Mouse (Mus musculus) liver, embryonic 14.5 days (tissue): Measurements from ENCODE around the gene BC034090. TPM values are rescaled to one million over a fixed set of nuclear protein-coding genes. Genes with fewer than 3 reads are reported as not detected.

Source experiments
- ATAC-seq: fragments of 200-750 bp; cut with Nextera tagmentation; 2 replicates; pipeline ENCODE4 v1.8.0; 2017; ENCODE audit warnings: moderate number of reproducible peaks, mild to moderate bottlenecking, moderate library complexity; ENCODE audit not compliant: insufficient read depth
- DNase-seq, 3 experiments: peaks; one replicate each; pipeline ENCODE4 v3.0.0-alpha.2; 2012 to 2013; ENCODE audit warnings: low read depth in 3 of 3, low spot score in 3 of 3
- H3K27ac ChIP-seq: fragments of 300-500 bp; sonication (generic); 2 replicates; pipeline ENCODE4 v1.5.1; 2014; ENCODE audit warnings: moderate library complexity, mild to moderate bottlenecking, control low read depth, inconsistent platforms
- H3K27me3 ChIP-seq: fragments of 300-500 bp; sonication (generic); 2 replicates; pipeline ENCODE4 v1.6.1; 2014; ENCODE audit warnings: mild to moderate bottlenecking, low read length, moderate library complexity; ENCODE audit not compliant: control insufficient read depth, insufficient read depth
- H3K36me3 ChIP-seq: fragments of 300-500 bp; sonication (generic); replicated peaks from 2 replicates; pipeline ENCODE4 v1.6.1; 2014; ENCODE audit warnings: low read depth; ENCODE audit not compliant: control insufficient read depth, insufficient read depth
- H3K4me1 ChIP-seq, 2 experiments: fragments of 200-500 bp in 1 of 2; fragments of 300-500 bp in 1 of 2; sonication (generic) in 1 of 2; replicated peaks; 2 replicates each; pipeline ENCODE4 v1.6.1; 2012 to 2014; ENCODE audit warnings: antibody characterized with exemption in 1 of 2, inconsistent platforms in 1 of 2, low read length in 1 of 2; ENCODE audit not compliant: control insufficient read depth in 2 of 2, insufficient read depth in 2 of 2
- H3K4me2 ChIP-seq: fragments of 300-500 bp; sonication (generic); 2 replicates; pipeline ENCODE4 v1.6.1; 2014; ENCODE audit warnings: low read depth, mild to moderate bottlenecking, control low read depth, moderate library complexity
- H3K4me3 ChIP-seq, 2 experiments: fragments of 200-500 bp in 1 of 2; fragments of 300-500 bp in 1 of 2; sonication (generic) in 1 of 2; 2 replicates each; pipeline ENCODE4 v1.5.1; 2012 to 2014; ENCODE audit warnings: low read depth in 2 of 2, low read length in 2 of 2, mild to moderate bottlenecking in 2 of 2, control low read depth in 1 of 2, inconsistent platforms in 1 of 2, moderate library complexity in 1 of 2; ENCODE audit not compliant: insufficient read depth in 1 of 2
- H3K9ac ChIP-seq: fragments of 300-500 bp; sonication (generic); replicated peaks from 2 replicates; pipeline ENCODE4 v1.6.1; 2014; ENCODE audit warnings: mild to moderate bottlenecking, control low read depth, moderate library complexity
- H3K9me3 ChIP-seq: fragments of 300-500 bp; sonication (generic); 2 replicates; pipeline ENCODE4 v1.6.1; 2016; ENCODE audit warnings: low read length, mixed read lengths; ENCODE audit not compliant: control insufficient read depth
- CTCF ChIP-seq: IDR thresholded peaks from 2 replicates; pipeline ENCODE4 v1.5.1; 2016; ENCODE audit warnings: antibody characterized with exemption, low read depth, control low read depth
- EP300 ChIP-seq: IDR thresholded peaks from 2 replicates; pipeline ENCODE4 v1.6.1; 2016; ENCODE audit warnings: antibody characterized with exemption, low read depth
- WGBS: fragments of 180-500 bp; shearing (Covaris S2); extraction: QIAGEN DNeasy Blood & Tissue Kit; methylation state at CpG from one replicate; pipeline ENCODE4 v1.1.7; 2014; ENCODE audit not compliant: insufficient replicate concordance; 5-methylcytosine and 5-hydroxymethylcytosine counted together
- polyA plus RNA-seq, 2 experiments: library from polyadenylated mRNA; depleted of rRNA in 1 of 2; stranded (reverse) in 1 of 2; unstranded in 1 of 2; fragments of >200 nt; fragmentation: Nextera tagmentation in 1 of 2; extraction: Ambion mirVana in 1 of 2; gene quantifications; 2 replicates each; pipeline versions ENCODE4 v1.2.1 to v1.2.3; 2012 to 2014

Gene BC034090
- polyA plus RNA-seq, 2 experiments = 0.06 to 0.32 TPM

- no peaks in the 10 kb centered on the region for H3K9me3 ChIP-seq
- no peak overlapping the region for H3K4me2 ChIP-seq
- H3K9ac ChIP-seq = no peak overlapping the region
- no peak for ATAC-seq
- no peak overlapping the region for H3K4me3 ChIP-seq
- no peak overlapping the region for H3K27ac ChIP-seq
- no peaks in the 10 kb centered on the region for H3K4me1 ChIP-seq
- WGBS = 43% methylated on average over 14 of the region's 14 CpGs
- H3K27me3 ChIP-seq = no peaks in the 10 kb centered on the region
- no peak for TF ChIP-seq CTCF
- no peak for TF ChIP-seq EP300
- no peak for DNase-seq
- H3K36me3 ChIP-seq = no peaks in the 10 kb centered on the region
Observed at GRCm38 (mm10) chr1:155233931-155234607, 10.2 kb downstream of the BC034090 start.

DNA sequence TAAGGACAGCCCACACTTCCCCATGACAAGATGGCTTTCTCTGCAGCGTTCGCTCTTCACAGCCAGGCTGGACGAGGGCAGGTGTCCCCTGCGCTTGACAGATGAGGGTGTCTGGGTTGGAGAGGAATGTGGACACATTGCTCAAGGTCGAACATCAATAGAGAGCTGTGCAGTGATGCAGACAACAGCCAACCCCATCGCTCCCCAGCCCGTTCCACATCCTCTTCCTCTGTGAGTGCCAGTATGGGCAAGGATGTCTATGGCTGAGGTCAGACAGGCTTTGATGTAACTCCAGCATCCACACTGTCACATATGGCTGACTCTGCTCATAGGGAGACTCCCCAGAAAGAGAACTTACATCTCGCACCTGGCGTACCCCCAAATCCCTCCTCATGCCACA is 10.9 kb downstream of the BC034090 start:
- TF ChIP-seq EP300 (no peak), CTCF (no peak)
- no peak overlapping the region for H3K4me3 ChIP-seq
- no peaks in the 10 kb centered on the region for H3K4me1 ChIP-seq
- no peak for ATAC-seq
- 71% methylated on average over 9 of the region's 9 CpGs for WGBS
- no peaks in the 10 kb centered on the region for H3K36me3 ChIP-seq
- DNase-seq = no peak
- no peaks in the 10 kb centered on the region for H3K9me3 ChIP-seq
- H3K4me2 ChIP-seq = no peak overlapping the region
- H3K9ac ChIP-seq = no peak overlapping the region
- H3K27me3 ChIP-seq = no peaks in the 10 kb centered on the region
- H3K27ac ChIP-seq = no peak overlapping the region

DNA sequence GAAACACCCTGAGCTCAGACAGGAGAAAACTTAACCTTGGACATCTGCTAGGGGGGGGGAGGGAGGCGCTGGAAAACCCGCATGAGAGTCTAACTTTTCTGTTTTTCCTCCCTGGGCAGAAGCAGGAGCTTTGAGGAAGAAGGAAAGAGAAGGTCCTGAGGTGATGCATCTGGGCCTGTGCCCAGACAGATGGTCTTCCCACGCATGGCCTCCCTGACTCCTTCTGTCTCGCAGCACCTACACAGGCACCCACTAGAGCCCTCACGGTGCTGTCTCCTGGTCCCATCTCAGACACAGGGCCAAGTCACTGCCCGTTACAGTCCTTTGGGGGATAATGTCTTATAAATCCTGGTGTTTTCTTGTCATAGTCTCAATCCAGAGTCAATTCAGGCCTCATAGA is 11.5 kb downstream of the BC034090 start:
- Histone ChIP-seq H3K27ac (no peak overlapping the region), H3K9me3 (no peaks in the 10 kb centered on the region), H3K4me1 (no peaks in the 10 kb centered on the region), H3K9ac (no peak overlapping the region), H3K27me3 (no peaks in the 10 kb centered on the region), H3K4me3 (no peak overlapping the region), H3K4me2 (no peak overlapping the region), H3K36me3 (no peaks in the 10 kb centered on the region)
- DNase-seq (no peak), ATAC-seq (no peak)
- 65% methylated on average over 6 of the region's 6 CpGs for WGBS
- TF ChIP-seq CTCF (no peak), EP300 (no peak)

DNA sequence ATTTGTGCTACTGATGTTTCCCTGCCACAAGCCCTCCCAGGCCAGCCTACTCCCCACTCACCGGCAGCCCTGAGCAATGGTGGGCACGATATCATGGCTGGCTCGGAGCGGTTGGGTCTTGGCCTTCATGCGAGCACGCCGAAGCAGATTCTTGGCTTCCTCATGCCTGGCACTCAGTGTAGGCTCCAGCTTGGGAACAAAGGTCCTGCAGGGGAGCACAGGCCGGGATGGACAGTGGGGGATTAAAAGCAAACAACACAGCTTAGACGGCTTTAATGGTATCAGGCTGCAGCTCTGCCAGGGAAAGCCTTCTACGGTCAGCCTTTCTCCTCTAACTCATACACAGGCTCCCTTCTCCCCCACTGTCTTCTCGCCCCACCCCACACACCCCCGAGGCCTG is 11.9 kb downstream of the BC034090 start:
- Histone ChIP-seq H3K36me3 (no peaks in the 10 kb centered on the region), H3K4me1 (no peaks in the 10 kb centered on the region), H3K27me3 (no peaks in the 10 kb centered on the region), H3K27ac (no peak overlapping the region), H3K9ac (no peak overlapping the region), H3K4me3 (no peak overlapping the region), H3K4me2 (no peak overlapping the region), H3K9me3 (no peaks in the 10 kb centered on the region)
- 77% methylated on average over 12 of the region's 12 CpGs for WGBS
- DNase-seq = no peak
- ATAC-seq = no peak
- TF ChIP-seq CTCF (no peak), EP300 (no peak)

DNA sequence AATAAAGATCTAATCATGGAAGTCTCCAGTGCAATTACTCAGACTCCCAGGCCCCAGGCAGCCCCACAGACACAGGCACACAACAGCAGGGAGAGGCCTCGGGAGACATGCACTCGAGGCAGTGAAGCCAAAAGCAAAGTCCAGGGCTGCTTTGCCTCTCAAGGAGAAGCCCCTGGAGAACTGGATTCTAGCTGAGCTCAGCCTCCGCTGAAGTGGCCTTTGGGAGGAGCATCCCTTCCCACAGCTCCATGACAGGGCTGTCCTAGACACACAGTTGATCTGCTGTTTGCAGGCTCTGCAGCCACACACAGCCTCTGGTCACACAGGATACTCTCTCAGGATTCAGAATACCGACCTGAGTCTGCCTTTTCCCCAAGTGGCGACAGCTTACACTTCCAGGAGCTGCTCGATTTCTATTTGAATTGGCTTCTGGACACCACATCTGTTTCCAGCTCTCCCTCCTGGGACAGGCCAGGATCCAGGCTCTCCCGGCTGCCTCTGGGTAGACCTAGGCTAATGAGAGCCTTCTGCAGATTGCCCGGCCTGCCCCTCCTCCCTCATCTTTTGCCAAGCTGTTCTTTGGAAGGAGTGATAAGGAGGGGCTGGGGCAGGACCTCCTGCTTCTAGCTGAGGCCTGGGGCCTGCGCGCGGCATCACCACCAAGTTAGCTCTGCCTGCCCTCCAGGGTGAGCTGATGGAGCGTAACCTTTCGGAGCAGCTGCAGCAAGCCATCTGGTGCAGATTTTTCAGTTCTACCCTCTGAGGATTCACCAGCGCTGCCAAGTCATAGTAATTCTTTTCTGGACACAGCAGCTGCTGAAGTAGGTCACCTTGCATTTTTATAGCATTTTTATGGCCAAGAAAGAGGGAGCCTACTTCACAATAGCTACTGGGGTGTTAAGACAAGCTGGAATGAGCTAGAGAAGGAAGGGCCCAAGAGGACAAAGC is 14.5 kb downstream of the BC034090 start:
- Histone ChIP-seq H3K9ac (no peak overlapping the region), H3K36me3 (no peaks in the 10 kb centered on the region), H3K9me3 (no peaks in the 10 kb centered on the region), H3K4me2 (no peak overlapping the region), H3K27ac (no peak overlapping the region), H3K4me3 (no peak overlapping the region), H3K27me3 (no peaks in the 10 kb centered on the region), H3K4me1 (no peaks in the 10 kb centered on the region)
- no peak for ATAC-seq
- DNase-seq = no peak
- TF ChIP-seq EP300 (no peak), CTCF (no peak)
- 55% methylated on average over 14 of the region's 14 CpGs for WGBS
